11 mouse cellular contexts compared by ENCODE assay signal in the genomic region with DNA sequence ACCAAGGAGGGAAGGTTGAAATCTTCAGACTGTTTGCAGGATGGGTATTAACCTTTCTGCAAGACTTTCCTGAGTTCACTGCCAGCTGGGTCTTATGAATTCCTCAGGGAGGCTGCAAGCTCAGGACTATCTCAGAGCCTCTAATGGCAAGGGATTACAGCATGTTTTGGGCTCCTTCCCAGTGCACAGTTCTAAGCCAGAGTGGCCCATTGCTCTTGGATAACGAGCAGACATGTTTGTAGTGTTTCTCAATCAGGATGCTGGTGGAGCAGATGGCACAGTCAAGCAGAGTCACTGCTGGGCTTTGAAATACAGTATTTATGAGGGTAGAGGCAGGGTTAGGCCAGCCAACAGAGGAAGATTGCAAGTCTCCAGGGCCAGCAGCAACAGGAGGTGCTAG. TPM values are rescaled to one million over a fixed set of nuclear protein-coding genes. Genes with fewer than 3 reads are reported as not detected.
A peak's percentile ranks its signal among the peaks of the same experiment; 100 is the strongest.
DNase-seq lines count a peak whose midpoint lies in the region; ATAC-seq lines count a peak whose summit lies in the region.
"Had no signal": no experiment of that assay in that cellular context is flagged by ENCODE, and none has a peak within 500 bp of the region (broad histone marks: within the 10 kb centered on the region; RNA-seq: fewer than 3 reads in every experiment).

No protein-coding gene starts in this region.

- DNase-seq in cerebellum, postnatal 10 days = peak; percentile 71 to 74
- DNase-seq in heart, adult 18-20 months = peak; percentile 47 to 65
- no peak for DNase-seq in heart, postnatal 4 days
- peak; percentile 11 for DNase-seq in ovary, postnatal 14 days (ENCODE audit: low spot score)
- DNase-seq in ovary, postnatal 10 days (ENCODE audit: low spot score) = no peak
- peak; percentile 23 to 42 for DNase-seq in layer of hippocampus, postnatal 36 days
- DNase-seq: lung, embryonic 14.5 days; thymus, adult 2 months had no signal

- ATAC-seq in cerebellum, adult (ENCODE audit: insufficient number of reproducible peaks, low FRiP score, low TSS enrichment) = no peak
- no peak for ATAC-seq in erythroid progenitor cell, adult 5-6 weeks (replicated peaks; ENCODE audit: low FRiP score, poor library complexity, severe bottlenecking)

RNA-seq across cellular contexts. Expression of a gene that starts 8.4 kb away (rescaled TPM):
- under 1 TPM; 0.15 to 0.26 TPM for total RNA-seq in heart, adult 18-20 months (2021)
- total RNA-seq in heart, postnatal 4 days (2021) = under 1 TPM; 0.18 to 0.31 TPM
- total RNA-seq in layer of hippocampus, postnatal 36 days (2021) = 10 to 100 TPM; 65.4 to 74.6 TPM
- not detected in 2 replicates for total RNA-seq in erythroid progenitor cell, adult 5-6 weeks (2015; ENCODE audit: low replicate concordance)
- total RNA-seq in erythroid progenitor cell, adult 5-6 weeks (2017; ENCODE audit: low replicate concordance) = not detected in 2 replicates
- total RNA-seq: megakaryocyte progenitor cell, adult 5-6 weeks had no signal

Comparison
In these comparisons a context has a peak if more than half of its experiments do, and no peak if none do; other contexts are left out.
1. DNase-seq: peak in cerebellum, postnatal 10 days (2 of 2), heart, adult 18-20 months (2 of 2), ovary, postnatal 14 days (single experiment) and layer of hippocampus, postnatal 36 days (2 of 2); none in heart, postnatal 4 days (single experiment) and ovary, postnatal 10 days (single experiment).
2. RNA of a gene that starts 8.4 kb away (total RNA-seq): 65.4 to 74.6 TPM in layer of hippocampus, postnatal 36 days; 0.18 to 0.31 TPM in heart, postnatal 4 days, 0.15 to 0.26 TPM in heart, adult 18-20 months and not detected in erythroid progenitor cell, adult 5-6 weeks; every median in the first group is over 10 times any median in the second.